Mouse (Mus musculus) spleen, postnatal 4 days (tissue): ENCODE measurements around the gene Klre1.
"Not testable (repeated sequence)": the region's sequence is repeated elsewhere in the genome, so short reads cannot be mapped to it uniquely, and the experiment has no call there.

Experiments
- DNase-seq, 2 experiments: peaks; one replicate each; pipeline ENCODE4 v3.0.0; 2022; ENCODE audit warnings: low spot score in 2 of 2

Gene Klre1

DNA sequence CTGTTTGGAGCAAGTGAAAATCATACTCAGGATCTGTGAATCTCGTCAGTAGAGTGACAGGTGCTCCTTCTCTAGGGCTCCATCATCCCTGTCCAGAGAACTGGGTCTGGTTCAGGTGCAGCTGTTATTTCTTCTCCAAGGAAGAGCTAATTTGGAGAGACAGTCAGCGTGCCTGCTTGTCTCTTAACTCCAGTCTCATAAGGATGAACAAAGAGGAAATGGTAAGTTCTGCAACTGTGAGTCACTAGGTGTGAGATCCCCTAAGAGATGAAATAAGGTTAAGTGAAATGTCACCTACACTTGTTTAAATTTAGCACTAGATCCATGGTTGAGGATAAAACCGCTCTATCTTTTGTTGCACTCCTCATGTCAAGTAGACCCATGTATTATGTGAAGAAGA, 5.3 kb downstream of the Klre1 start:
- DNase-seq = no peak

DNA sequence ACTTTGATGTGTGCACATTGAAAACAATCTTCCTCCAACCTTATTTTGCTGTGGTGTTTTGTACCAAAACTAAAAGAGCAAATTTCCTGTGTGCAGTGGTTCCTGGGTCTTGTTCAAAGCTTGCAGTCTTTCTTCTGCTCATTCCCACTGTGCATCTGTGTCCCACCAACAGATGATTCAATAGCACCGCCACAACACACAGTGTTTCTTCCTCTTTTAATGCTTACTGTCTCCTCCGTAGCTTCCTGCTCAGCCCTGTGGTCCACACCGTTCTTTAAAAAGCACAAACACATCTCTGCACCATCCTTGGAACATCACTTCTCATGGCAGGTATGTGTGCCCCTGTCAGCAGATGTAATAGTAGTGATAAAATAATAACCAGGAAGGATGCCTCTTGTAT, 13.8 kb downstream of the Klre1 start, which contains the start of gene Klrd1:
Klrd1 (plus strand) TSS at position 275 of the 400 bp plus-strand sequence.
- DNase-seq = no peak

DNA sequence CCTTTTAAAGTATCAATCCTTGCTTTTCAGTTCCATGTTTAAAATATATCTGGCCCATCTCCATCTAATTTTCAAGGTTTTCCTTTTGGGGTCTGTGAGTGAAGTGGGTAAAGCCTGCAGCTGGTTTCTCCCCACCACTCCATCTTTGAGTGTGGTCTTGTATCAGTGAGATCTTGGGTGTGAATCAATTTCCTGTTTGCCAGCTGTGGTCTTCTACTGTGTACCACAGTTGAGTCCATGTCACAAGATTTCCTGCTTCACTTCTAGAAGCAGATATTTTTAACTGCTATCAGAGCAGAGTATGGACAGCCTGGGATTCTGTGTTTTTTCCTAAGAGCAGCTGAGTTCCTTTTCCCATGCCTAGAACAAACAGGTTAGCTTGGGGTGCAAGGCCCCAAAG, 30.7 kb downstream of the Klre1 start:
- DNase-seq = no peak

DNA sequence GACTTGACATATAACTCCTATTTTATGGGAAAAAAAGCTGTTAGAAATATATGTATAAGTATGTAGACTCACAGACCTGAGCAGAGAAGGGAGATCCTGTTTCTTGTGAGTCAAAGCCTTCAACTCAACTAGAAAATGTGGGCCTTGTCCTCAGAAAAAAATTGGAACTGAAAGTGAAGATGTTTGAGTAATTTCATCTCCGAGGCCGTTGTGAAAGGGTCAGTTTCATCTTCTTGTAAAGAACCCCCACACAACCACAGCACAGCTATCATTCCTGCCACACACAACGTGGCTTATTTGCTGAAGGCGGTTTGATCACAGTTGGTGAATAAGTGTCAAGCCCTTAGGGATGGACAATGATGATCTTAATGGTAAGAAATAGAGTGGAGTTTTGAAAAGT, 46.0 kb downstream of the Klre1 start, which contains the start of gene Klrk1:
Klrk1 (minus strand) TSS at position 130 of the 400 bp plus-strand sequence.
- no peak for DNase-seq

DNA sequence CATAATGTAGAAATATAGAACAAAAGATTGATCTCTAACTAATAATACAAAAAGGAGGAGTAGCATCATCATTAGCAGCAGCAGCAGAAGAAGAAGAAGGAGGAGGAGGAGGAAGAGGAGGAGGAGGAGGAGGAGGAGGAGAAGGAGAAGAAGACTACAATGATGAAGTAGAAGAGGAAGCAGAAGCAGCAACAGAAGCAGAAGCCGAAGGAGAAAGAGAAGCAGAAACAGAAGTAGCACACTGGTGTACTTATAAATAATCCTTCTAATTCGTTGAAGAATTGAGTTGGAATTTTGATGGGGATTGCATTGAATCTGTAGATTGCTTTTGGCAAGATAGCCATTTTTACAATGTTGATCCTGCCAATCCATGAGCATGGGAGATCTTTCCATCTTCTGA, 53.3 kb downstream of the Klre1 start:
- DNase-seq = not testable (repeated sequence)
